Mouse (Mus musculus) heart, embryonic 15.5 days (tissue): Measurements from ENCODE around the gene Capn7. TPM values are rescaled to one million over a fixed set of nuclear protein-coding genes. Genes with fewer than 3 reads are reported as not detected.

Experiments used
- ATAC-seq: fragments of 200-750 bp; cut with Nextera tagmentation; replicated peaks from 2 replicates; pipeline ENCODE4 v1.8.0; 2017; ENCODE audit warnings: low read depth, moderate TSS enrichment; ENCODE audit not compliant: insufficient number of reproducible peaks, insufficient read depth, low FRiP score
- H3K27ac ChIP-seq: fragments of 300-500 bp; sonication (generic); 2 replicates; pipeline ENCODE4 v1.5.1; 2015; ENCODE audit warnings: mild to moderate bottlenecking, inconsistent platforms
- H3K27me3 ChIP-seq: fragments of 300-500 bp; sonication (generic); 2 replicates; pipeline ENCODE4 v1.6.1; 2015; ENCODE audit warnings: inconsistent platforms
- H3K36me3 ChIP-seq: fragments of 300-500 bp; sonication (generic); 2 replicates; pipeline ENCODE4 v1.6.1; 2015; ENCODE audit warnings: mild to moderate bottlenecking, inconsistent platforms
- H3K4me1 ChIP-seq: fragments of 300-500 bp; sonication (generic); replicated peaks from 2 replicates; pipeline ENCODE4 v1.6.1; 2015; ENCODE audit warnings: inconsistent platforms
- H3K4me2 ChIP-seq: fragments of 300-500 bp; sonication (generic); 2 replicates; pipeline ENCODE4 v1.6.1; 2015; ENCODE audit warnings: inconsistent platforms, mild to moderate bottlenecking, moderate library complexity
- H3K4me3 ChIP-seq: fragments of 300-500 bp; sonication (generic); 2 replicates; pipeline ENCODE4 v1.5.1; 2015; ENCODE audit warnings: mild to moderate bottlenecking, inconsistent platforms
- H3K9ac ChIP-seq: fragments of 300-500 bp; sonication (generic); 2 replicates; pipeline ENCODE4 v1.6.1; 2015; ENCODE audit warnings: mild to moderate bottlenecking, inconsistent platforms
- H3K9me3 ChIP-seq: fragments of 300-500 bp; sonication (generic); replicated peaks from 2 replicates; pipeline ENCODE4 v1.6.1; 2016; ENCODE audit warnings: inconsistent platforms
- WGBS: fragments of 180-500 bp; shearing (Covaris S2); methylation state at CpG from one replicate; pipeline ENCODE4 v1.1.7; 2015; ENCODE audit warnings: mixed read lengths; 5-methylcytosine and 5-hydroxymethylcytosine counted together
- polyA plus RNA-seq: library from polyadenylated mRNA; unstranded; fragments of >200 nt; fragmentation: Nextera tagmentation; extraction: Ambion mirVana; gene quantifications from 2 replicates; pipeline ENCODE4 v1.2.1, GENCODE M21; 2015

The Capn7 gene
- polyA plus RNA-seq, 1 experiment from 2014 or later: 35.0 TPM

GRCm38 (mm10) chr14:31416835-31417549 is 80.6 kb downstream of the Capn7 start:
- peak overlapping the region; percentile 38 for H3K27ac ChIP-seq
- no peak overlapping the region for H3K9ac ChIP-seq
- no peaks in the 10 kb centered on the region for H3K27me3 ChIP-seq
- no peak overlapping the region for H3K4me2 ChIP-seq
- H3K4me3 ChIP-seq: no peak overlapping the region
- WGBS: 70% methylated on average over 16 of the region's 16 CpGs
- no peak for ATAC-seq
- no peaks in the 10 kb centered on the region for H3K9me3 ChIP-seq
- H3K4me1 ChIP-seq: peaks cover 86% of the 10 kb centered on the region
- no peaks in the 10 kb centered on the region for H3K36me3 ChIP-seq

- H3K4me3 ChIP-seq: no peak overlapping the region
- no peaks in the 10 kb centered on the region for H3K27me3 ChIP-seq
- H3K9ac ChIP-seq: no peak overlapping the region
- H3K4me2 ChIP-seq: no peak overlapping the region
- 43% methylated on average over 4 of the region's 4 CpGs for WGBS
- no peaks in the 10 kb centered on the region for H3K36me3 ChIP-seq
- H3K4me1 ChIP-seq: peaks cover 85% of the 10 kb centered on the region
- ATAC-seq: no peak
- no peaks in the 10 kb centered on the region for H3K9me3 ChIP-seq
- no peak overlapping the region for H3K27ac ChIP-seq
Measured at GRCm38 (mm10) chr14:31419279-31419678, 82.8 kb downstream of the Capn7 start.

GRCm38 (mm10) chr14:31420135-31420534 is 83.7 kb downstream of the Capn7 start:
- Histone ChIP-seq H3K9ac (no peak overlapping the region), H3K27me3 (no peaks in the 10 kb centered on the region), H3K4me1 (peaks cover 77% of the 10 kb centered on the region), H3K27ac (no peak overlapping the region), H3K9me3 (no peaks in the 10 kb centered on the region), H3K4me2 (no peak overlapping the region), H3K4me3 (no peak overlapping the region), H3K36me3 (no peaks in the 10 kb centered on the region)
- 92% methylated on average over 8 of the region's 8 CpGs for WGBS
- ATAC-seq: no peak

GRCm38 (mm10) chr14:31420562-31420961 is 84.1 kb downstream of the Capn7 start:
- 74% methylated on average over 7 of the region's 7 CpGs for WGBS
- H3K27ac ChIP-seq: no peak overlapping the region
- ATAC-seq: no peak
- H3K9me3 ChIP-seq: no peaks in the 10 kb centered on the region
- H3K36me3 ChIP-seq: no peaks in the 10 kb centered on the region
- H3K4me3 ChIP-seq: no peak overlapping the region
- H3K9ac ChIP-seq: no peak overlapping the region
- no peak overlapping the region for H3K4me2 ChIP-seq
- no peaks in the 10 kb centered on the region for H3K27me3 ChIP-seq
- peaks cover 73% of the 10 kb centered on the region for H3K4me1 ChIP-seq

- ATAC-seq: no peak
- no peaks in the 10 kb centered on the region for H3K9me3 ChIP-seq
- H3K27ac ChIP-seq: no peak overlapping the region
- H3K4me3 ChIP-seq: no peak overlapping the region
- no peak overlapping the region for H3K4me2 ChIP-seq
- H3K36me3 ChIP-seq: no peaks in the 10 kb centered on the region
- no peak overlapping the region for H3K9ac ChIP-seq
- 78% methylated on average over 7 of the region's 7 CpGs for WGBS
- H3K4me1 ChIP-seq: peaks cover 70% of the 10 kb centered on the region
- no peaks in the 10 kb centered on the region for H3K27me3 ChIP-seq
Measured at GRCm38 (mm10) chr14:31420985-31421384, 84.5 kb downstream of the Capn7 start.

Other genes starting within 250 kb of the Capn7 start
- 75.6 and 94.1 TPM in 2 replicates for gene Smim4, start 207.7 kb upstream of the Capn7 start, polyA plus RNA-seq
- gene Nt5dc2, start 205.6 kb upstream of the Capn7 start, polyA plus RNA-seq: 278 and 339 TPM in 2 replicates
- 43.7 and 46.8 TPM in 2 replicates for gene Stab1, start 168.0 kb upstream of the Capn7 start, polyA plus RNA-seq
- 3,799 and 4,649 TPM in 2 replicates for gene Tnnc1, start 128.3 kb upstream of the Capn7 start, polyA plus RNA-seq
- 287 and 381 TPM in 2 replicates for gene Nisch, start 119.7 kb upstream of the Capn7 start, polyA plus RNA-seq
- gene Sema3g, start 118.8 kb upstream of the Capn7 start, polyA plus RNA-seq: 0.60 and 0.83 TPM in 2 replicates
- 7.9 and 8.3 TPM in 2 replicates for gene Phf7, start 85.3 kb upstream of the Capn7 start, polyA plus RNA-seq
- gene Bap1, start 85.2 kb upstream of the Capn7 start, polyA plus RNA-seq: 43.2 and 59.0 TPM in 2 replicates
- 0.63 and 1.3 TPM in 2 replicates for gene Dnah1, start 12.7 kb upstream of the Capn7 start, polyA plus RNA-seq
- gene Sh3bp5, start 99.4 kb downstream of the Capn7 start, polyA plus RNA-seq: 21.4 and 28.4 TPM in 2 replicates
- gene Eaf1, start 157.8 kb downstream of the Capn7 start, polyA plus RNA-seq: 10.1 and 13.6 TPM in 2 replicates
- gene Mettl6, start 158.4 kb downstream of the Capn7 start, polyA plus RNA-seq: 34.1 and 38.4 TPM in 2 replicates